Mouse (Mus musculus) kidney, embryonic 16.5 days (tissue): ENCODE results near the gene Pex12. TPM values are rescaled to one million over a fixed set of nuclear protein-coding genes. Genes with fewer than 3 reads are reported as not detected.
"Not testable (repeated sequence)": the region's sequence is repeated elsewhere in the genome, so short reads cannot be mapped to it uniquely, and the experiment has no call there.

Experiments used
- ATAC-seq: fragments of 200-750 bp; cut with Nextera tagmentation; 2 replicates; pipeline ENCODE4 v1.8.0; 2017; ENCODE audit warnings: moderate TSS enrichment; ENCODE audit not compliant: low FRiP score, low TSS enrichment
- H3K27ac ChIP-seq: fragments of 300-500 bp; sonication (generic); 2 replicates; pipeline ENCODE4 v1.5.1; 2014; ENCODE audit warnings: low read length
- H3K27me3 ChIP-seq: fragments of 300-500 bp; sonication (generic); 2 replicates; pipeline ENCODE4 v1.6.1; 2014; ENCODE audit warnings: low read length, control low read depth, mixed read lengths; ENCODE audit not compliant: insufficient read depth
- H3K36me3 ChIP-seq: fragments of 300-500 bp; sonication (generic); 2 replicates; pipeline ENCODE4 v1.6.1; 2014; ENCODE audit warnings: low read length, control low read depth, mixed read lengths; ENCODE audit not compliant: insufficient read depth
- H3K4me1 ChIP-seq: fragments of 300-500 bp; sonication (generic); 2 replicates; pipeline ENCODE4 v1.6.1; 2014; ENCODE audit warnings: low read length, control low read depth, mixed read lengths; ENCODE audit not compliant: insufficient read depth
- H3K4me2 ChIP-seq: fragments of 300-500 bp; sonication (generic); replicated peaks from 2 replicates; pipeline ENCODE4 v1.6.1; 2014; ENCODE audit warnings: low read depth, low read length
- H3K4me3 ChIP-seq: fragments of 300-500 bp; sonication (generic); 2 replicates; pipeline ENCODE4 v1.5.1; 2014; ENCODE audit warnings: mild to moderate bottlenecking, low read length
- H3K9ac ChIP-seq: fragments of 300-500 bp; sonication (generic); replicated peaks from 2 replicates; pipeline ENCODE4 v1.6.1; 2014; ENCODE audit warnings: low read length
- H3K9me3 ChIP-seq: fragments of 300-500 bp; sonication (generic); 2 replicates; pipeline ENCODE4 v1.6.1; 2016; ENCODE audit warnings: low read length, control low read depth
- WGBS: fragments of 180-500 bp; shearing (Covaris S2); extraction: QIAGEN DNeasy Blood & Tissue Kit; methylation state at CpG from one replicate; pipeline ENCODE4 v1.1.7; 2014; 5-methylcytosine and 5-hydroxymethylcytosine counted together
- polyA plus RNA-seq: library from polyadenylated mRNA; unstranded; fragments of >200 nt; fragmentation: Nextera tagmentation; extraction: Ambion mirVana; gene quantifications from 2 replicates; pipeline ENCODE4 v1.2.1, GENCODE M21; 2015

Gene Pex12
- polyA plus RNA-seq: 14.0 and 15.2 TPM in 2 replicates

- Histone ChIP-seq H3K27ac (peak within 1 kb of the TSS; percentile 97), H3K27me3 (no peaks in the 10 kb centered on the region), H3K4me1 (peaks cover 30% of the 10 kb centered on the region), H3K9me3 (no peaks in the 10 kb centered on the region), H3K4me3 (peak within 1 kb of the TSS; percentile 84), H3K36me3 (no peaks in the 10 kb centered on the region), H3K4me2 (peak within 1 kb of the TSS; percentile 78), H3K9ac (peak within 1 kb of the TSS; percentile 87)
- peak; percentile 72 for ATAC-seq
- WGBS: under 1% methylated on average over 51 of the region's 51 CpGs
Observed at GRCm38 (mm10) chr11:83302526-83303251, at the start of gene Pex12. Pex12 (minus strand) TSS chr11:83302586.

- no peak for ATAC-seq
- Histone ChIP-seq H3K27me3 (no peaks in the 10 kb centered on the region), H3K4me3 (no peak overlapping the region), H3K9me3 (no peaks in the 10 kb centered on the region), H3K4me1 (no peaks in the 10 kb centered on the region), H3K36me3 (peaks cover 56% of the 10 kb centered on the region), H3K4me2 (no peak overlapping the region), H3K27ac (no peak overlapping the region), H3K9ac (no peak overlapping the region)
- 96% methylated on average over 3 of the region's 3 CpGs for WGBS
Observed at GRCm38 (mm10) chr11:83341716-83342245, 39.4 kb upstream of the Pex12 start.

- Histone ChIP-seq H3K4me3 (no peak overlapping the region), H3K36me3 (peaks cover 65% of the 10 kb centered on the region), H3K27ac (no peak overlapping the region), H3K4me2 (no peak overlapping the region), H3K27me3 (no peaks in the 10 kb centered on the region), H3K9ac (no peak overlapping the region), H3K4me1 (no peaks in the 10 kb centered on the region), H3K9me3 (no peaks in the 10 kb centered on the region)
- WGBS: 31% methylated on average over 2 of the region's 2 CpGs
- ATAC-seq: no peak
Observed at GRCm38 (mm10) chr11:83339705-83340104, 37.3 kb upstream of the Pex12 start.

DNA sequence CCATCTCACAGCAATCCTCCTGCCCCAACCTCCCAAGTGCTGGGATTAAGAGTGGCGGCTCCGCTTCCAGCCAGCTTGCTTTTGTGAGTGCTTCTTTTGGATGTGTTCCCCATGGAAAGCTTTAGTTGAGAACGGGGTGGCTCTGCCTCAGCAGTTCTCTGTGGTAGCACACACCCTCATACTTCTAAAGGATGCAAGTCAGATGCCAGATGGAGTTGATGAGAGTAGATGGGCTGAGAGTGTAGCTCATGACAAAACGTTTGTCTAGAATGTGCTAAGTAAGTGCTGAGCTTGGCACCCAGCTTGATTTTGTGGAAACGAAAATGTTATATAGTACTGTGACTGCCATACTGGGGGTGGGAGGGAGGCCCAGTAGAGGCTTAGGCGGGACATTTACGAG, 33.4 kb upstream of the Pex12 start:
- H3K36me3 ChIP-seq: peaks cover 44% of the 10 kb centered on the region
- no peaks in the 10 kb centered on the region for H3K4me1 ChIP-seq
- H3K9me3 ChIP-seq: no peaks in the 10 kb centered on the region
- H3K9ac ChIP-seq: no peak overlapping the region
- no peak overlapping the region for H3K4me2 ChIP-seq
- ATAC-seq: no peak
- no peaks in the 10 kb centered on the region for H3K27me3 ChIP-seq
- 85% methylated on average over 7 of the region's 7 CpGs for WGBS
- H3K4me3 ChIP-seq: no peak overlapping the region
- H3K27ac ChIP-seq: no peak overlapping the region

- no peak overlapping the region for H3K9ac ChIP-seq
- no peaks in the 10 kb centered on the region for H3K27me3 ChIP-seq
- no peaks in the 10 kb centered on the region for H3K4me1 ChIP-seq
- ATAC-seq: no peak
- H3K4me3 ChIP-seq: no peak overlapping the region
- peaks cover 32% of the 10 kb centered on the region for H3K36me3 ChIP-seq
- no peak overlapping the region for H3K27ac ChIP-seq
- WGBS: 57% methylated on average over 3 of the region's 3 CpGs
- H3K9me3 ChIP-seq: no peaks in the 10 kb centered on the region
- H3K4me2 ChIP-seq: no peak overlapping the region
Observed at GRCm38 (mm10) chr11:83327427-83327826, 25.0 kb upstream of the Pex12 start.

GRCm38 (mm10) chr11:83326692-83327091, 24.3 kb upstream of the Pex12 start:
- not testable (repeated sequence) for H3K27me3 ChIP-seq, H3K4me1 ChIP-seq, H3K4me3 ChIP-seq, H3K9ac ChIP-seq, H3K9me3 ChIP-seq, H3K4me2 ChIP-seq, H3K27ac ChIP-seq, ATAC-seq
- H3K36me3 ChIP-seq: peaks cover 40% of the 10 kb centered on the region
- 87% methylated on average over 3 of the region's 3 CpGs for WGBS

- Histone ChIP-seq H3K36me3 (peaks cover 32% of the 10 kb centered on the region), H3K9me3 (no peaks in the 10 kb centered on the region), H3K27me3 (no peaks in the 10 kb centered on the region), H3K4me2 (no peak overlapping the region), H3K4me3 (no peak overlapping the region), H3K9ac (no peak overlapping the region), H3K4me1 (no peaks in the 10 kb centered on the region), H3K27ac (no peak overlapping the region)
- WGBS: 66% methylated on average over 4 of the region's 4 CpGs
- no peak for ATAC-seq
Observed at GRCm38 (mm10) chr11:83319048-83319447, 16.7 kb upstream of the Pex12 start.

GRCm38 (mm10) chr11:83312471-83312870, 10.1 kb upstream of the Pex12 start:
- no peak overlapping the region for H3K9ac ChIP-seq
- H3K9me3 ChIP-seq: no peaks in the 10 kb centered on the region
- H3K4me1 ChIP-seq: no peaks in the 10 kb centered on the region
- H3K36me3 ChIP-seq: peaks cover 20% of the 10 kb centered on the region; the same call in 1 of the 2 replicates
- 78% methylated on average over 5 of the region's 5 CpGs for WGBS
- ATAC-seq: no peak
- no peaks in the 10 kb centered on the region for H3K27me3 ChIP-seq
- no peak overlapping the region for H3K27ac ChIP-seq
- H3K4me2 ChIP-seq: no peak overlapping the region
- H3K4me3 ChIP-seq: no peak overlapping the region

- H3K27ac ChIP-seq: no peak overlapping the region
- H3K4me3 ChIP-seq: no peak overlapping the region
- H3K4me1 ChIP-seq: peaks cover 25% of the 10 kb centered on the region
- ATAC-seq: no peak
- H3K9me3 ChIP-seq: no peaks in the 10 kb centered on the region
- no peaks in the 10 kb centered on the region for H3K27me3 ChIP-seq
- no peak overlapping the region for H3K4me2 ChIP-seq
- H3K36me3 ChIP-seq: peaks cover 8% of the 10 kb centered on the region; the same call in 1 of the 2 replicates
- no peak overlapping the region for H3K9ac ChIP-seq
- WGBS: 58% methylated on average over 4 of the region's 4 CpGs
Observed at GRCm38 (mm10) chr11:83306700-83307253, 4.4 kb upstream of the Pex12 start.

DNA sequence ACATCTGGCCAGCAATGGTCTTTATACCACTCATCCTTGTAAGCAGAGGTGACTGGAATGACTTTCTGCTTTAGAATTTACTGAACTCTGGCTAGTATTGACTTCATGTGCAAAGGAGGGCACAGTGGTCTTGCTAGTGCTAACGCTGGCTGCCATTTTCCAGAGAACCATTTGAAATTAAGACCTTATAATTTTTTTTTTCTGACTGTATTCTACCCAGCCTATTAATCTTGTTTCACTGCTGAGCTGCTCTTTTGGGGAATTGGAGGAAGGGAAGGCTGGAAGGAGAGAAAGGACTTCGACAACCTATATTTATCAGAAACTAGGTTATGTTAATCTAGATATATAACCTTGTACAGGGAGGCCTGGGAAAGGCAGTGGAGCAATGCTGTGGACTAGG, 2.1 kb upstream of the Pex12 start:
- no peak overlapping the region for H3K27ac ChIP-seq
- peak overlapping the region; percentile 27; the same call in 1 of the 2 replicates for H3K4me3 ChIP-seq
- no peaks in the 10 kb centered on the region for H3K9me3 ChIP-seq
- no peaks in the 10 kb centered on the region for H3K36me3 ChIP-seq
- peak overlapping the region; percentile 78 for H3K4me2 ChIP-seq
- H3K27me3 ChIP-seq: no peaks in the 10 kb centered on the region
- no peak for ATAC-seq
- H3K9ac ChIP-seq: 0 out of 2 replicates have a peak overlapping the region, but pooled peaks have one; percentile 41
- WGBS: 81% methylated on average over 2 of the region's 2 CpGs
- H3K4me1 ChIP-seq: peaks cover 26% of the 10 kb centered on the region
